Mouse (Mus musculus): Measurements from ENCODE around the gene Slc9a3r2. TPM values are rescaled to one million over a fixed set of nuclear protein-coding genes. Genes with fewer than 3 reads are reported as not detected.

Slc9a3r2 gene
- total RNA-seq, 2 experiments from 2014 or later = 41.9 to 44.1 TPM

DNA sequence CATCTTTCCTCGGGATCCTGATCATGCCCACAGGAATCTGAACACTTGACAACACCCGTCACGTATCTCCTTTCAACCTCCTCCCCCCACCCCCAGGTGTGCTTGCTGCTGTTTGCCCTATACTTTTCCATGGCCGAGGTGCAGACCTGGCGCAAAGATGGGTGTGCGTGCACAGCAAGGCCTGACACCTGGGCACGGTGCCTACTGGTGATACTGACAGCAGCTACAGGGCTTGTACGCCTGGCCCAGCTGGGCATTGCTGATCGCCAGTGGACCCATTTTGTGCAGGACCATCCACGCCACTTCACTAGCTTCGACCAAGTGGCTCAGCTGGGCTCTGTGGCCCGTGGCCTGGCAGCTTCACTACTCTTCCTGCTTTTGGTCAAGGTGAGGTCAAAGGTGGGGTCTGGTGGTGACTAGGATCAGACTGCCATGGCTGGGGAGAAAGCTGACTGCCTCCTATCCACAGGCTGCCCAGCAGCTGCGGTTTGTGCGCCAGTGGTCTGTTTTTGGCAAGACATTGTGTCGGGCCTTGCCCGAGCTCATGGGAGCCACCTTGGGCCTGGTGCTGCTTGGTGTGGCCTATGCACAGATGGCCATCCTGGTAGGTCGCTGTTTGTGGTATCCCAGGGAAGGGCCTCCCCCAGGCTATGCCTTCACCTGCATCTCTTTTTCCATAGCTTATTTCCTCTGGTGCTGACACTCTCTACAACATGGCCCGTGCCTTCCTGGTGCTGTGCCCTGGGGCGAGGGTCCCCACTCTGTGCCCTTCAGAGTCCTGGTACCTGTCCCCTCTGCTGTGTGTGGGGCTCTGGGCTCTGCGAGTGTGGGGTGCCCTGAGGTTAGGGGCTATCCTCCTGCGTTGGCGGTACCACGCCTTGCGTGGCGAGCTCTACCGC lies 55.9 kb downstream of the Slc9a3r2 start:
- DNase-seq (ENCODE audit: low spot score in 2 of 2) = no peak
- peak overlapping the region; percentile 50; the same call in 1 of the 2 replicates for H3K27ac ChIP-seq
- TF ChIP-seq CTCF (conservative IDR thresholded peaks at IDR 0.05) = no peak

DNA sequence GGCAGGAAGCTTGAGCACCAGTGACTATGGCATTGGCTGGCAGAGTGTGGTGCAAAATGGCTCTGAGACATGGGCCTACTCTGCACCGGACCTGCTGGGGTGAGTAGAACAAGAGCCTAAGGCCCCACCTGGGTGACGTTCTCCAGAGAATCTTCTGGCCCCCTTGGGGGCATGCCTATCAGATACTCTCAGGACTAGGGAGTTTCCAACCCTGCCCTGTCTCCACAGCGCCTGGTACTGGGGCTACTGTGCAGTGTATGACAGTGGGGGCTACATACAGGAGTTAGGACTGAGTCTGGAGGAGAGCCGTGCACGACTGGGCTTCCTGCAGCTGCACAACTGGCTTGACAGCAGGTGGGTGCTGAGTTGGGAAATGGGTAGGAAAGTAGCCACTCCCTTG lies 56.9 kb downstream of the Slc9a3r2 start:
- H3K4me3 ChIP-seq = no peak overlapping the region

More for the DNA sequence above, 55.9 kb downstream of the Slc9a3r2 start:
- no peak overlapping the region for H3K4me3 ChIP-seq

DNA sequence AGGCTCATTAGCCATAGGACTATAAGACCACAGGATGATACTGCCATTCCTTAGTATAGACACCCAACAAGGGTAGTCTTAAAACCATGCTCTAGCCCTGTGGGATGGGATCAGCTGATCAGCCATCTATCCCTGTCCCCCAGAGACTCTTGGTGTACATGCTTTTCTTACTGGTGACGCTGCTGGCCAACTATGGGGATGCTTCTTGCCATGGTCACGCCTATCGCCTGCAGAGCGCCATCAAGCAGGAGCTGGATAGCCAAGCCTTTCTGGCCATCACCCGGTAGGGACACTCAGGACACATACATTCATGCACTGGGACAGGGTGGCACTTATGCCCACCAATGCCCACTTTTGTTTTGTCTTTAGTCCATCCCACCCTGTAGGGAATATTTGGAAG lies 58.4 kb downstream of the Slc9a3r2 start:
- Histone ChIP-seq H3K4me3 (no peak overlapping the region), H3K27ac (no peak overlapping the region)
- TF ChIP-seq CTCF (conservative IDR thresholded peaks at IDR 0.05) = no peak
- DNase-seq (ENCODE audit: low spot score in 2 of 2) = no peak

More for the DNA sequence above, 56.9 kb downstream of the Slc9a3r2 start:
- 0 out of 2 replicates have a peak overlapping the region, but pooled peaks have one; percentile 23 for H3K27ac ChIP-seq
- no peak for TF ChIP-seq CTCF (conservative IDR thresholded peaks at IDR 0.05)
- DNase-seq (ENCODE audit: low spot score in 2 of 2) = no peak

DNA sequence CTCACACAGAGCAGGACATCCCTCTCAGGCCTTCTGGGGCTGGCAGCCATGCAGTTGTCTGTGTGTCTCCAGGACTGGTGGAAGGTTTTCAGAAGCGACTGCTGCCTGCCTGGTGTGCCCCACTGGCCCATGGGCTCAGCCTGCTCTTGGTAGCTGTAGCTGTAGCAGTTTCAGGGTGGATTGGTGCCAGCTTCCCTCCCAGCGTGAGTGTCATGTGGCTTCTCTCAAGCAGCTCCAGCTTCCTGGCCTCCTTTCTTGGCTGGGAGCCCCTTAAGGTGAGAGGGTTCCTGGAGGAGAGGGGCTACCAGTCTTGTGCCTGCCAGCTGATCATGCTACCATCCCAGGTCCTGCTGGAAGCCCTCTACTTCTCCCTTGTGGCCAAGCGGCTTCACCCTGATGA lies 59.2 kb downstream of the Slc9a3r2 start:
- DNase-seq (ENCODE audit: low spot score in 2 of 2) = no peak
- Histone ChIP-seq H3K4me3 (no peak overlapping the region), H3K27ac (no peak overlapping the region)
- TF ChIP-seq CTCF (conservative IDR thresholded peaks at IDR 0.05) = no peak

Small RNAs within 50 kb of the gene (microRNA-seq; reads per million reads assigned to microRNA genes)
- gene Gm24589 = 6.4 to 11.2 reads per million in 2 experiments

Other genes with a start within 250 kb of the Slc9a3r2 start
- gene Rnps1, start 235.8 kb downstream of the Slc9a3r2 start, total RNA-seq (2021) = 100 to 1,000 TPM; 127 to 134 TPM
- gene Eci1, start 223.7 kb downstream of the Slc9a3r2 start, total RNA-seq (2021) = 10 to 100 TPM; 30.7 to 35.5 TPM
- gene Dnase1l2, start 207.2 kb downstream of the Slc9a3r2 start, total RNA-seq (2021) = 10 to 100 TPM in 1 of 2 experiments, 1 to 10 TPM in 1; 5.4 to 10.7 TPM
- 10 to 100 TPM; 34.0 to 39.4 TPM for gene E4f1, start 180.0 kb downstream of the Slc9a3r2 start, total RNA-seq (2021)
- 10 to 100 TPM; 58.2 to 62.7 TPM for gene Pgp, start 179.9 kb downstream of the Slc9a3r2 start, total RNA-seq (2021)
- gene Bricd5, start 176.4 kb downstream of the Slc9a3r2 start, total RNA-seq (2021) = 1 to 10 TPM; 2.0 to 2.3 TPM
- 10 to 100 TPM; 36.0 to 44.9 TPM for gene Mlst8, start 171.2 kb downstream of the Slc9a3r2 start, total RNA-seq (2021)
- gene Caskin1, start 161.7 kb downstream of the Slc9a3r2 start, total RNA-seq (2021) = 100 to 1,000 TPM; 153 to 158 TPM
- 10 to 100 TPM; 87.9 to 95.5 TPM for gene Traf7, start 122.4 kb downstream of the Slc9a3r2 start, total RNA-seq (2021)
- 10 to 100 TPM; 78.2 to 82.2 TPM for gene Rab26, start 116.1 kb downstream of the Slc9a3r2 start, total RNA-seq (2021)
- 10 to 100 TPM; 87.0 to 93.3 TPM for gene Pkd1, start 100.5 kb downstream of the Slc9a3r2 start, total RNA-seq (2021)
- gene Tsc2, start 17.7 kb downstream of the Slc9a3r2 start, total RNA-seq (2021) = 100 to 1,000 TPM; 192 to 223 TPM
- 1 to 10 TPM; 6.2 to 6.8 TPM for gene Nthl1, start 17.6 kb downstream of the Slc9a3r2 start, total RNA-seq (2021)
- gene Npw, start 8.1 kb upstream of the Slc9a3r2 start, total RNA-seq (2021) = 1 to 10 TPM; 2.0 to 2.3 TPM
- gene Zfp598, start 19.4 kb upstream of the Slc9a3r2 start, total RNA-seq (2021) = 10 to 100 TPM; 36.6 to 43.9 TPM
- 100 to 1,000 TPM; 146 to 155 TPM for gene Syngr3, start 39.6 kb upstream of the Slc9a3r2 start, total RNA-seq (2021)
- gene Gfer, start 45.8 kb upstream of the Slc9a3r2 start, total RNA-seq (2021) = 10 to 100 TPM; 22.3 to 22.4 TPM
- 1 to 10 TPM; 3.3 to 3.4 TPM for gene Noxo1, start 45.9 kb upstream of the Slc9a3r2 start, total RNA-seq (2021)
- gene Tbl3, start 57.3 kb upstream of the Slc9a3r2 start, total RNA-seq (2021) = 10 to 100 TPM; 30.9 to 32.8 TPM
- gene Rnf151, start 67.7 kb upstream of the Slc9a3r2 start, total RNA-seq (2021) = under 1 TPM in 1 of 2 experiments, not detected in 1; 0.56 TPM
- 100 to 1,000 TPM; 302 to 315 TPM for gene Rps2, start 67.8 kb upstream of the Slc9a3r2 start, total RNA-seq (2021)
- gene Ndufb10, start 74.2 kb upstream of the Slc9a3r2 start, total RNA-seq (2021) = 100 to 1,000 TPM; 210 to 227 TPM
- under 1 TPM; 0.38 to 0.61 TPM for gene Rpl3l, start 77.5 kb upstream of the Slc9a3r2 start, total RNA-seq (2021)
- gene Msrb1, start 86.3 kb upstream of the Slc9a3r2 start, total RNA-seq (2021) = 10 to 100 TPM; 32.0 to 40.8 TPM
- gene Hs3st6, start 102.7 kb upstream of the Slc9a3r2 start, total RNA-seq (2021) = not detected
- not detected for gene Meiob, start 154.0 kb upstream of the Slc9a3r2 start, total RNA-seq (2021)
- gene Hagh, start 189.8 kb upstream of the Slc9a3r2 start, total RNA-seq (2021) = 100 to 1,000 TPM; 135 to 137 TPM
- 10 to 100 TPM; 21.1 to 22.4 TPM for gene Fahd1, start 200.0 kb upstream of the Slc9a3r2 start, total RNA-seq (2021)
- under 1 TPM in 1 of 2 experiments, not detected in 1; 0.34 TPM for gene Igfals, start 215.7 kb upstream of the Slc9a3r2 start, total RNA-seq (2021)
- gene Nubp2, start 236.0 kb upstream of the Slc9a3r2 start, total RNA-seq (2021) = 10 to 100 TPM; 34.3 to 35.8 TPM
- 10 to 100 TPM; 43.6 to 45.0 TPM for gene Spsb3, start 236.3 kb upstream of the Slc9a3r2 start, total RNA-seq (2021)
- gene Eme2, start 244.8 kb upstream of the Slc9a3r2 start, total RNA-seq (2021) = 10 to 100 TPM; 66.9 to 72.7 TPM
- gene Mrps34, start 244.8 kb upstream of the Slc9a3r2 start, total RNA-seq (2021) = 10 to 100 TPM; 80.4 to 85.1 TPM
- gene Nme3, start 246.2 kb upstream of the Slc9a3r2 start, total RNA-seq (2021) = 10 to 100 TPM; 60.1 to 63.7 TPM